Mouse (Mus musculus) brain, adult 2 months (tissue): ENCODE measurements around the gene Bckdha.

Experiments
- DNase-seq: peaks from one replicate; pipeline ENCODE4 v3.0.0; 2011; ENCODE audit warnings: low read depth, low spot score

Bckdha gene

GRCm38 (mm10) chr7:25681341-25682231, 22.8 kb upstream of the Bckdha start:
- DNase-seq, result no peak

- peak; percentile 97 for DNase-seq
These were observed 21.9 kb upstream of the Bckdha start, which contains the start of gene B9d2 for GRCm38 (mm10) chr7:25680514-25681258. Gene B9d2 (plus strand): TSS chr7:25680780.

GRCm38 (mm10) chr7:25679971-25680370, 21.2 kb upstream of the Bckdha start:
- peak; percentile 35 for DNase-seq

GRCm38 (mm10) chr7:25677013-25677412, 18.2 kb upstream of the Bckdha start:
- no peak for DNase-seq

DNA sequence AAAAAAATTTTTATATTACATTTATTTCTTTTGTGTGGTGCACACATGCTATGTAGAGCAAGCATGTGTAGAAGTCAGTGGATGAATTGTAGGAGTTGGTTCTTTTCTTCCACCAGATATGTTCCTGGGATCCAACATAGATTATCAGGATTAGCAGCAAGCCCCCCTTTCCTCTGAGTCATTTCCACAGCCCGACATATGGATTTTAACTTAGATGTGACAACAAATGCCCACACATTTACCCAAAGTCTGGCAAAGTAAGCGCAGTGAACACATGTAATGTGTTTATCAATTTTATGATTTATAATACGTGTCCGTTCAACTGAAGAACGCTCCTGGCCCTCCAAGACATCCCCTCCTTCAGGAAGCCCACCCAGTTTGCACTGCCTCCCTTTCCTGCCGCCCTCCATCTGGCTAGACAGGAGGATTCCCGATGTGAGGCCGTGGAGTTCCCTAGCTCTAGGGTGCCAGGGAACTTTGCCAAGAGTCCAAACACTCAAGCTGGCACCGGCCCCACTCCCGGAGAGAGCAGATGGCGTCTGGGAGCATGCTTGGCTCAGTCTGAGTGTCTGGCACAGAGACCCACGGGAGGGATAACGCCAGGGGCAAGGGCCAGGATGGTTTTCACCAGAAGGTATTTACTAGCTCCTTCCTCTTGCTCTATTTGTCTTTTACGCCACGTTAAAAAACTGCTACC, 17.5 kb upstream of the Bckdha start:
- DNase-seq, result peak; percentile 97

- DNase-seq, result no peak
These were observed 16.6 kb upstream of the Bckdha start for GRCm38 (mm10) chr7:25675405-25675804.

GRCm38 (mm10) chr7:25674719-25675300, 16.0 kb upstream of the Bckdha start, which contains the start of gene Tmem91:
Gene Tmem91 (minus strand): TSS chr7:25675166.
- DNase-seq, result peak; percentile 14

DNA sequence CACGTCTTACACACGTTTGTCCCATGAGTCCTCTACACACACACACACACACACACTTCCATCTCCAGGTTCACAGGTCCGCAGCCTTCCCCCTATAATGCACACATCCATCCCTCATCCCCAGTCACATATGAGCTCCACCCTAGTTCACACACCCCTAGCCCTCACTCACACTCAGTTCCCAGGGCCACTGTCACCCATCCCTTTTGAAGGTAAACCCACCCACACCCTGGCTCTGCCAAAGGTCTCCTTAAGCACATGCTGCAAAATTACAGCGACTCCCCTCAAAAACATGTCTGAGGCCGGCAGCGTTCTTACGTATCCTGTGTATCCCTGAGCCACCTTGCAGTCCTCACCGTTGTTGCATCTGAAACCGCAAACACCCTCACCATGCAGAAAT, 15.5 kb upstream of the Bckdha start:
- peak; percentile 31 for DNase-seq

DNA sequence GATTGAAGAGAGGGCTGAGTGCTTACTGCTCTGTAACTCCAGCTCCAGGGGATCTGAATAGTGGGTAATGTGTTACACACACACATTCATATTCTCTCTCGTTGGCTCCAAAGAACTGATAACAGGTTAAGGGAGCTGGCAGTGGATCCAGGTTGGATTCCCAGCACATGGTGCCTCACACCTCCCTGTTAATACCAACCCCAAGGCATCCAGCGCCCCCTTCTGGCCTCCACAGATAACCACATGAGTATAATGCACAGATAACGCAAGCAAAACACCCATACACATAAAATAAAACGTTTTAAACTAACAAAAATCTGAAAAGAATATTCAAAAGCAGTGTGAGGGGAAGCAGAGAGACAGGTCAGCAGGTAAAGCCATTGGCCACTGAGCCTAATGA, 13.7 kb upstream of the Bckdha start:
- no peak for DNase-seq

GRCm38 (mm10) chr7:25671686-25672085, 12.9 kb upstream of the Bckdha start:
- no peak for DNase-seq

DNA sequence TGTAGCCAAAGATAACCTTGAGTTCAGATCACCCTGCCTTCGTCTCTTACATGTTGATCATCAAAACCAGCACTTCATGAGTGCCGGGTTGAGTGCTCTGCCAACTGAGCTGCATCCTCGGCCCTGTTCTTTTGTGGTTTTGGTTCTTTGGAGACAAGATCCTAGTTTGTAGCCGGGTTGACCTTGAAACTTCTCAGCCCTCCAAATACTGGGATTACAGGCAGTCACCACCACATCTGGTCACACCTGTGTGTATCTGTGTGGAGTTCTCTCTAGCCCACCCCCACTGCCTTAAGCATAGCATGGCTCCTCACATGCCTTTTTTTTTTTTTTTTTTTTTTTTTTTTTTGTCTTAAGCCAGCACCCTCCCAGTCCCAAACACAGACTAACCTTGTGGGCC, 11.3 kb upstream of the Bckdha start:
- DNase-seq, result no peak

GRCm38 (mm10) chr7:25669631-25670030, 10.8 kb upstream of the Bckdha start:
- no peak for DNase-seq

DNA sequence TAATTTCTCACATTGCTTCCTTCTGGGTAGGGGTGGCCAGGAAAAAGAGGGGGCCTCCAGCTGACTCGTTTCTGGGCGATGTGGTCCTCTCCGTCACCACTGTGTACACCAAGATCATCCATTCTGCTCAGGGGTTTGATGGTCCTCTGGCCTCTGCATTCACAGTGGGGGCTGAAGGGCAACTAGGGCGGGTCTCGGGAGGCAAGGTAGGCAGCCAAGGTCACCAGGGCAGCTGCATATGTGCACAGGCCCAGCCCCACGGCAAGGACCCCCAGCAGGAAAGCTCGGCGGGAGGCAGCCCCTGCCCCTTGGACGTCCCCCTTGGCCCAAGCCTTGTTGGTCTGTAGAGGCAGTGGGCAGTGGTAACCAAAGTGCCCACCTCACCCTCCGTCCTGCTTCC, 10.4 kb upstream of the Bckdha start:
- DNase-seq, result no peak

DNA sequence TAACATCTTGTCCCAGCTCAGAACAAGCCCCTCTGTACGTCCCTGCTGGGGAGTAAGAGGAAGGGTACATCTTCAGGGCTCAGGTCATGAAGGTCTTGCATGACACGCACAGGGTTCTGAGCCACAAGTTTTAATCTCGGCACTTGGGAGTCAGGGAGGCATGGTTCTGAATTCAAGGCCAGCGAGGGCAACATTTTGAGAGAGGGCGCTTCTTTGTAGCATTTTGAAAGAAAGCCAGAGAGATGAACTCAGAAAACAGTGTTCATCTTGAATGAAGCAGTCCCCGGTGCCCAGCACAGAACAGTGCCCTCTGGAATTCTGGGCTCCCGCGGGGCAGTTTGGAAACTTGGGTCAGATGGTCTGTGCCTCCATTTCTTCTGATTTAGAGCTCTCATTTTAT, 7.6 kb upstream of the Bckdha start:
- no peak for DNase-seq

DNA sequence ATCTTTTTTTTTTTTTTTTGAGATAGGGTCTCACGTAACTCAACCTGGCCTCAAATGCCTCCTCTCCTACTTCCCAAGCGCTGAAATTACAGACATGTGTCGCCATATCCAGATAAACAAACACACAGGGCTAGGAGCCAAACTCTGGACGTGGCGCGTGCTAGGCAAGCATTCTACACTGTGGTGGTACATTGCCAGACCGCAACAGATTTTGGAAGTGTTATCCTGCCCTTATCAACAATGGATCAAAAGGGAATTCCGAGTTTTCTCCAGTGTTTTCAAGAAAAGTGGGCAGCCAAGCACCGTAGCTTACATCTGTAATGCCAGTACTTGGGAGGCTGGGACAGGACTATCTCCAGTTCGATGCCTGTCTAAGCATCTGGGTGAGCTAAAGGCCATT, 996 bp downstream of the Bckdha start:
- DNase-seq, result no peak

DNA sequence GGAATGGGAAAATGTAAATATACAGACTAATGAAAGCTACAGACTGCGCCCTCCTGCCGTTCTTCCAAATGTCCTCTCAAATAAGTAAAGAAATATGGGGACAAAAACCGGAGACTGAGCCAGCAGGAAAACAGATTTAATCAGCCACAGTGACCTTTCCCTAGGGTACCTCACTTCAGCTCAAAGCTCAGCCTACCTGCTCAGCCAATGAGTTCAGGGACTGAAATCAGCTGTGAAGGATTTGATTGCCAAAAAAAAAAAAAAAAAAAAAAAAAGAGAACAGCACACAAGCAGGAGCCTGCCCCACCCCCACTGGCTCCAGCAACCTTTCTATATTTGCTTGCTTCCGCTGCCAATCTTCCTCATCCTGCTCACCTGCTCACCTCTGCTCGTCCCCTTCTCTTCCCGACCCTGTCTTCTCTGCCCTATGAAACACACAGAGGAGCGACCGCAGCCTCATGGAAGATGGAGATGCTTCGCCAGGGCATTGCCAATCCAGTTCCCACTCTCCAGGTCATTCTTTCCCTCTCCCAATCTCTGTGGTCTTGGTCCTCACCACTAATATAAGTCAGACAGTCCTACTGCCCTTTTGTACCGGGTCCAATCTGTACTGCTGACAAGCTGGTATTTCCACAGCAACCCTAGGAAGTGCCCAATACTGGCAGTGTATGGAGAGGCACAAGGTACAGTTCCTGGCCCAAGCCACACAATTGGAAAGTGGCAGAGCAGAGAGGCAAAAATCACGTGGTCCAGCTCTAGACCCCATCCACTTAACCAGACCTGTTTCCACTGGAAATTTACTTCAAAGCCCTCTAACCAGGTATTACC, 3.0 kb downstream of the Bckdha start:
- peak; percentile 73 for DNase-seq

GRCm38 (mm10) chr7:25652244-25652759, 6.5 kb downstream of the Bckdha start:
- DNase-seq, result no peak

DNA sequence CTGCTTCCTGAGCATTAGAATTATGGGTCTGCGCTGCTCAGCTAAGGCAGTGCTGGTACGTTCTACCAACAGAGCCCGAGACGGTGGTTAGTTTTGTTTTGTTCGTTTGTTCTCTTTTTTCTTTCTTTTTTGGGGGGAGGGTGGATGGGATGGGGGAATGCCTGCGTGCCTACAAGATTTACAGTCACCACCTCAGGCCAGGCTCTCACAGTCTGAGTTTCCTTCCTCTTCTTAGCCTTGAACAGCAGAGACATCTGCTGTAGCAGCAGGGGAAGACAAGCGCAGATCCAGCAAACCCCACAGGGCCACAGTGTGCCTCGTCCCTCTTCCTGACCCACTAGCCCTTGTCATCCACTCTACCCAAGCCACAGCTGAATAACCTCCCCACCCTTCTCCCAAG, 7.5 kb downstream of the Bckdha start:
- peak; percentile 44 for DNase-seq

GRCm38 (mm10) chr7:25649839-25650238, 8.9 kb downstream of the Bckdha start:
- no peak for DNase-seq

GRCm38 (mm10) chr7:25647574-25648123, 11.1 kb downstream of the Bckdha start:
- no peak for DNase-seq
